Mouse (Mus musculus) lung, embryonic 16.5 days (tissue): ENCODE measurements at regions not wholly inside any gene's neighbourhood (a gene's known extent, or its start where the extent isn't known, plus 50 kb on each side); places are given as distances from the start of the nearest gene placed in this dataset.

Experiments used
- ATAC-seq: fragments of 200-750 bp; cut with Nextera tagmentation; 2 replicates; pipeline ENCODE4 v1.8.0; 2017; ENCODE audit warnings: low read depth, mild to moderate bottlenecking, moderate library complexity
- H3K27ac ChIP-seq: fragments of 300-500 bp; sonication (generic); 2 replicates; pipeline ENCODE4 v1.5.1; 2014; ENCODE audit warnings: mild to moderate bottlenecking, control low read depth, low read length
- H3K27me3 ChIP-seq: fragments of 300-500 bp; sonication (generic); 2 replicates; pipeline ENCODE4 v1.6.1; 2014; ENCODE audit warnings: low read depth, low read length, mixed read lengths; ENCODE audit not compliant: control insufficient read depth, insufficient read depth
- H3K36me3 ChIP-seq: fragments of 300-500 bp; sonication (generic); 2 replicates; pipeline ENCODE4 v1.6.1; 2014; ENCODE audit warnings: low read length; ENCODE audit not compliant: control insufficient read depth, insufficient read depth
- H3K4me1 ChIP-seq: fragments of 300-500 bp; sonication (generic); replicated peaks from 2 replicates; pipeline ENCODE4 v1.6.1; 2014; ENCODE audit warnings: low read length, mixed read lengths; ENCODE audit not compliant: control insufficient read depth, insufficient read depth
- H3K4me2 ChIP-seq: fragments of 300-500 bp; sonication (generic); 2 replicates; pipeline ENCODE4 v1.6.1; 2014; ENCODE audit warnings: low read depth, low read length, control low read depth
- H3K4me3 ChIP-seq: fragments of 300-500 bp; sonication (generic); 2 replicates; pipeline ENCODE4 v1.5.1; 2014; ENCODE audit warnings: mild to moderate bottlenecking, low read length, control low read depth
- H3K9ac ChIP-seq: fragments of 300-500 bp; sonication (generic); 2 replicates; pipeline ENCODE4 v1.6.1; 2014; ENCODE audit warnings: low read length, control low read depth
- H3K9me3 ChIP-seq: fragments of 300-500 bp; sonication (generic); 2 replicates; pipeline ENCODE4 v1.6.1; 2016; ENCODE audit warnings: low read length; ENCODE audit not compliant: control insufficient read depth
- WGBS: fragments of 180-500 bp; shearing (Covaris S2); extraction: QIAGEN DNeasy Blood & Tissue Kit; methylation state at CpG from one replicate; pipeline ENCODE4 v1.1.7; 2014; 5-methylcytosine and 5-hydroxymethylcytosine counted together

DNA sequence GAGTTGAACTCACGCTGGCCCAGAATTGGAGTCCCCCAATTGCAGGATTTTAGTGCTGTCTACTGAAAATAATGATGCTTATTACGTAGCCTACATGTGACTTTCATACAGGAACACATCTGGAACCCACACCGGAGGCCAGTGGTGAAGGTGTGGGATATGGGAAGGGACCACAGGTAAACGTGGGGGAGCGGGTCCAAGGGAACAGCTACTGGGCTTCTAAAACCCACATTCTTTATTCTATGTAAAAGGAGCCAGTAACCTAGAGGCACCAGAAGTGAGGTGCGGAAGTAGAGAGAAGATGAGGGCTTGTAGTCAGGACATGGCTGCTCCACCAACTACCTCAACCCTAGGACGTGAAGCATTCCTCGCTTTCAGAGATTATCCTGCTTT lies 76.9 kb upstream of the Map1b start:
- no peaks in the 10 kb centered on the region; the same call in 1 of the 2 replicates for H3K27me3 ChIP-seq
- no peaks in the 10 kb centered on the region for H3K9me3 ChIP-seq
- H3K27ac ChIP-seq, result no peak overlapping the region
- H3K36me3 ChIP-seq, result no peaks in the 10 kb centered on the region
- ATAC-seq, result no peak
- no peaks in the 10 kb centered on the region for H3K4me1 ChIP-seq
- 0 out of 2 replicates have a peak overlapping the region, but pooled peaks have one; percentile 7 for H3K4me2 ChIP-seq
- no peak overlapping the region for H3K4me3 ChIP-seq
- 57% methylated on average over 8 of the region's 8 CpGs for WGBS
- no peak overlapping the region for H3K9ac ChIP-seq

DNA sequence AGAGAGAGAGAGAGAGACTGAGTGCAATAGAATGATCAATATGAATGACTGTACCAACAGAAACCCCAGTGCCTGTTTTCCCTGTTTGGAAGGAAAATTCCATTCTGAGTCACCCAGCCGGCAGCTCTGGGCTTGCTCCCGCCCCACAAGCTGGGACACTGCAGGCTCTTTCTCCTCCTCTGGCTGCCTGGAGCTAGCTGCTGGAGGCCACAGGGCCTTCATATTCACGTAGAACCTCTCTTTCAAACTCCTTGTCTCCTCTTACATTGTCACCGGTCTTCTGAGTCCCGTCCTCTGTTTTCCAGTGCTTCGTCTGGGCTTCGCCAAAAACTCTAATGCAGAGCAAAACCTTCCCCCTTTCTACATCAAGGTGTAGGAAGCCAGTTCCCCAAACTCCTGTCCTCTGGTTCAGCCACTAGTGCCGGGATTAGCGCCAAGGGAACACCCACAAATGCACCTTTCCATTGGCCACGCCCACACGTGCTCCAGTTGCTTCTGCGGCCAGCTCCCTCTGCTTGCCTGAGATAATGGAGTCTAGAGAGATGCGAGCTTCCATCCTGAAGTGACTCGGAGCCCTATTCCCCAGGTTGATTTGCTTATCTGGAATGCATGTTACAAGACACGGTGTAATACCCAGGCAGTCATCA lies 76.4 kb upstream of the Map1b start:
- Histone ChIP-seq H3K4me2 (0 out of 2 replicates have a peak overlapping the region, but pooled peaks have one; percentile 7), H3K4me1 (no peaks in the 10 kb centered on the region), H3K36me3 (no peaks in the 10 kb centered on the region), H3K27ac (no peak overlapping the region), H3K9ac (no peak overlapping the region), H3K27me3 (no peaks in the 10 kb centered on the region; the same call in 1 of the 2 replicates), H3K9me3 (no peaks in the 10 kb centered on the region), H3K4me3 (no peak overlapping the region)
- ATAC-seq, result no peak; the same call in 1 of the 2 replicates
- 10% methylated on average over 15 of the region's 15 CpGs for WGBS

DNA sequence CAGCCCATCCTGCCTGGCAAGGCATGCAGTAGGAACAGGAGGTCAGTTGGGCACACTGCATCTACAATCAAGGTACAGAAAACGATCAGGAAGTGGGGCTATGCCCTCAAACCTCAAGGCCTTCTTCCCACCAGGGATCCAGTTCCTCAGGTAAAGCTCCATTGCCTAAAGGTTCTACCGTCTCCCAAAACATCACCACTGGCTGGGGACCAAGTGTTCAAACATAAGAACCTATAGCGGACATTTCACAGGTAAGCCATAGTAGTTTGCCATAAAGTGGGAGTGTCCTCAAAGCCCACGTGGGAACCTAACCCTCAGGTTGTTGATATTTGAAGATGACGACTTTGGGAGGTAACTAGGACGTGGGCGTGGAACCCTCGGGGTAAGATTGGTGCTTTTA lies 72.3 kb upstream of the Map1b start:
- H3K4me1 ChIP-seq, result no peaks in the 10 kb centered on the region
- 76% methylated on average over 8 of the region's 8 CpGs for WGBS

GRCm38 (mm10) chr13:99583841-99584240 lies 67.5 kb upstream of the Map1b start:
- H3K4me2 ChIP-seq, result no peak overlapping the region
- no peak for ATAC-seq
- WGBS, result 68% methylated on average over 3 of the region's 3 CpGs

More for the DNA sequence above, 72.3 kb upstream of the Map1b start:
- no peak overlapping the region for H3K4me2 ChIP-seq
- no peak for ATAC-seq
- H3K9me3 ChIP-seq, result no peaks in the 10 kb centered on the region
- H3K4me3 ChIP-seq, result no peak overlapping the region
- H3K27ac ChIP-seq, result no peak overlapping the region
- no peak overlapping the region for H3K9ac ChIP-seq
- no peaks in the 10 kb centered on the region; the same call in 1 of the 2 replicates for H3K27me3 ChIP-seq
- H3K36me3 ChIP-seq, result no peaks in the 10 kb centered on the region

DNA sequence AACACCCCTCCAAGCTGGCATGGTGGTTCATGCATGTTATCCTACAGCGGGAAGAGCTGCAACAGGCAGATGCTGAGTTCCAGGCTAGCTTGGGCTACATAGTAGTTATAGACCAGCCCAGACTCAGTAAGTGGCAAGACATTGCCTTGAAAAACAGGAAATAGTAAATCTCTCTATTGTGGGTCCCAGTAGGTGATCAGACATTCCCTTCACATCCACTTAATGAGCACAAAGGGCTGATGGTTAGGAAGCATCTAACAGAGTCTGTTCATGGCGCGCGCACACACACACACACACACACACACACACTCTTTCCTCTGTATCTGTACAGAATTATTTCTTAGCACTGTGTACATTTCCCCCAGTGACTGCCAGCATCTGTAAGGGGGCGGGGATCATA lies 64.0 kb upstream of the Map1b start:
- WGBS, result 85% methylated on average over 5 of the region's 5 CpGs
- H3K9ac ChIP-seq, result no peak overlapping the region
- H3K4me3 ChIP-seq, result no peak overlapping the region
- no peak overlapping the region for H3K27ac ChIP-seq
- 0 out of 2 replicates have a peak, but pooled peaks cover 3% of the 10 kb centered on the region for H3K9me3 ChIP-seq
- H3K4me2 ChIP-seq, result no peak overlapping the region
- no peaks in the 10 kb centered on the region for H3K4me1 ChIP-seq
- H3K36me3 ChIP-seq, result no peaks in the 10 kb centered on the region
- ATAC-seq, result no peak
- H3K27me3 ChIP-seq, result no peaks in the 10 kb centered on the region

More at GRCm38 (mm10) chr13:99583841-99584240, 67.5 kb upstream of the Map1b start:
- no peaks in the 10 kb centered on the region for H3K36me3 ChIP-seq
- H3K27ac ChIP-seq, result no peak overlapping the region
- H3K4me3 ChIP-seq, result no peak overlapping the region
- H3K4me1 ChIP-seq, result no peaks in the 10 kb centered on the region
- H3K27me3 ChIP-seq, result no peaks in the 10 kb centered on the region
- H3K9me3 ChIP-seq, result 0 out of 2 replicates have a peak, but pooled peaks cover 3% of the 10 kb centered on the region
- no peak overlapping the region for H3K9ac ChIP-seq

- no peak for ATAC-seq
- Histone ChIP-seq H3K4me3 (no peak overlapping the region), H3K27ac (no peak overlapping the region), H3K9me3 (0 out of 2 replicates have a peak, but pooled peaks cover 3% of the 10 kb centered on the region), H3K4me1 (no peaks in the 10 kb centered on the region), H3K36me3 (no peaks in the 10 kb centered on the region), H3K9ac (no peak overlapping the region), H3K4me2 (no peak overlapping the region), H3K27me3 (no peaks in the 10 kb centered on the region)
- WGBS, result 66% methylated on average over 8 of the region's 8 CpGs
These were observed 63.3 kb upstream of the Map1b start for GRCm38 (mm10) chr13:99579596-99580175.

DNA sequence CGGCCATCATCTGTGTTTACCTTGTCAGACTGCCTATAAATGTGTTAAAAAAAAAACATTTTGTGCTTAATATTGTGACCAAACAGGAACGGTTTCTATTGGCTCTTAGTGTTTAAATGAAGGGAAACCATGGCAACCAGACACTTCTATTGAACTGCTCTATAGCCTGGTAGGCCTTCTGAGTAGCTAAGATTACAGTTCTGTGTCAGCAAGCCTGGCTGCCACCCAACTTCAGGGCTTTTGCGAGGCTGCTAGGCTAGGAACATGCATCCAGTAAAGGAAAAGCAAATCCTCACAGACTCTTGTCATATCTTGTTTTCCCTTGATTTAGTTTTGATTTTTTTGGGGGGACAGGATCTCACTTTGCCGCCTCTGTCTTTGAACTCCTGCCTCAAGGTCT lies 61.3 kb upstream of the Map1b start:
- H3K9ac ChIP-seq, result no peak overlapping the region
- H3K27me3 ChIP-seq, result no peaks in the 10 kb centered on the region
- no peak overlapping the region for H3K4me2 ChIP-seq
- ATAC-seq, result no peak
- H3K27ac ChIP-seq, result no peak overlapping the region
- H3K36me3 ChIP-seq, result no peaks in the 10 kb centered on the region
- WGBS, result 67% methylated on average over 4 of the region's 4 CpGs
- H3K9me3 ChIP-seq, result 0 out of 2 replicates have a peak, but pooled peaks cover 1% of the 10 kb centered on the region
- no peak overlapping the region for H3K4me3 ChIP-seq
- H3K4me1 ChIP-seq, result no peaks in the 10 kb centered on the region

- Histone ChIP-seq H3K4me1 (no peaks in the 10 kb centered on the region), H3K9me3 (no peaks in the 10 kb centered on the region), H3K4me2 (no peak overlapping the region), H3K4me3 (no peak overlapping the region), H3K27ac (no peak overlapping the region), H3K27me3 (no peaks in the 10 kb centered on the region), H3K9ac (no peak overlapping the region), H3K36me3 (no peaks in the 10 kb centered on the region)
- WGBS, result 82% methylated on average over 7 of the region's 7 CpGs
- ATAC-seq, result no peak
These were observed 56.7 kb upstream of the Map1b start for GRCm38 (mm10) chr13:99573021-99573420.

DNA sequence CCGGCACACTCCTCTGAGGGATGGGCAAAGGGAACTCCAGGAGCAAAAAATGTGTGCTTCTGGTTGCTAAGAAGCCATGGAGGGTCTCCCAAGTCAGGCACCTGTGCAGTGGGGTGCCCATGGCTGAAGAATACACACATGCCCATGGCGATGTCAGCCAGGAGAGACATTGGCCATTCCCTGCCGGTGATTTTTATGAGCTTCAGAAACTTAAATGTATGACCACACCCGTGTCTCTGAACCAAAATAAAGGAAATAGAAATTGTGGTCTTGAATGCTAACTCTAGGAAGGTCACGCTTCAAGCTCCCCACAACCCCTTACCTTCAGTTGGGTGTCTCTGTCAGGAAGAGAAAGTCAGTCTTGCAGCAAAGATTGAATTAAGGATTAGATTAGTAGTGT lies 56.0 kb upstream of the Map1b start:
- no peak overlapping the region for H3K27ac ChIP-seq
- ATAC-seq, result no peak
- no peaks in the 10 kb centered on the region for H3K27me3 ChIP-seq
- WGBS, result 79% methylated on average over 5 of the region's 5 CpGs
- H3K4me1 ChIP-seq, result no peaks in the 10 kb centered on the region
- no peak overlapping the region for H3K4me2 ChIP-seq
- H3K9ac ChIP-seq, result no peak overlapping the region
- H3K9me3 ChIP-seq, result no peaks in the 10 kb centered on the region
- H3K36me3 ChIP-seq, result no peaks in the 10 kb centered on the region
- no peak overlapping the region for H3K4me3 ChIP-seq
